Mouse (Mus musculus): ENCODE data around the gene Slc6a2. TPM values are rescaled to one million over a fixed set of nuclear protein-coding genes. Genes with fewer than 3 reads are reported as not detected.

Slc6a2 gene
- 0.09 TPM in 1 of 2 replicates, not detected in the other for polyA plus RNA-seq (2011; ENCODE audit: insufficient read length, low read depth, missing spikeins)

GRCm38 (mm10) chr8:92959779-92960178 is at the start of gene Slc6a2:
TSS of gene Slc6a2 (plus strand) at chr8:92960079.
- Histone ChIP-seq H3K27ac (ENCODE audit: insufficient read depth, low read length) (no peak within 1 kb of the TSS), H3K4me3 (ENCODE audit: insufficient read depth, low read length) (no peak within 1 kb of the TSS), H3K4me1 (ENCODE audit: control insufficient read depth, insufficient read depth, low read length) (no peaks in the 10 kb centered on the region)
- no peak for TF ChIP-seq CTCF (IDR thresholded peaks at IDR 0.05; ENCODE audit: borderline replicate concordance, insufficient read depth, low read length)
- no peak for TF ChIP-seq POLR2A (IDR thresholded peaks at IDR 0.05; ENCODE audit: low read depth, low read length)

GRCm38 (mm10) chr8:92911477-92911876 is 48.4 kb upstream of the Slc6a2 start:
- H3K27ac ChIP-seq (ENCODE audit: insufficient read depth, low read length) = no peak overlapping the region
- no peak overlapping the region for H3K4me3 ChIP-seq (ENCODE audit: insufficient read depth, low read length)
- TF ChIP-seq CTCF (IDR thresholded peaks at IDR 0.05; ENCODE audit: borderline replicate concordance, insufficient read depth, low read length) (no peak), POLR2A (IDR thresholded peaks at IDR 0.05; ENCODE audit: low read depth, low read length) (no peak)
- no peaks in the 10 kb centered on the region for H3K4me1 ChIP-seq (ENCODE audit: control insufficient read depth, insufficient read depth, low read length)

GRCm38 (mm10) chr8:92913396-92913795 is 46.5 kb upstream of the Slc6a2 start:
- Histone ChIP-seq H3K27ac (ENCODE audit: insufficient read depth, low read length) (no peak overlapping the region), H3K4me3 (ENCODE audit: insufficient read depth, low read length) (no peak overlapping the region), H3K4me1 (ENCODE audit: control insufficient read depth, insufficient read depth, low read length) (no peaks in the 10 kb centered on the region)
- TF ChIP-seq POLR2A (IDR thresholded peaks at IDR 0.05; ENCODE audit: low read depth, low read length) (no peak), CTCF (IDR thresholded peaks at IDR 0.05; ENCODE audit: borderline replicate concordance, insufficient read depth, low read length) (no peak)

- Histone ChIP-seq H3K4me1 (ENCODE audit: control insufficient read depth, insufficient read depth, low read length) (no peaks in the 10 kb centered on the region), H3K4me3 (ENCODE audit: insufficient read depth, low read length) (no peak overlapping the region), H3K27ac (ENCODE audit: insufficient read depth, low read length) (no peak overlapping the region)
- TF ChIP-seq CTCF (IDR thresholded peaks at IDR 0.05; ENCODE audit: borderline replicate concordance, insufficient read depth, low read length) (no peak), POLR2A (IDR thresholded peaks at IDR 0.05; ENCODE audit: low read depth, low read length) (no peak)
These were observed 43.8 kb upstream of the Slc6a2 start for GRCm38 (mm10) chr8:92916082-92916481.

- no peak overlapping the region for H3K27ac ChIP-seq (ENCODE audit: insufficient read depth, low read length)
- no peak overlapping the region for H3K4me3 ChIP-seq (ENCODE audit: insufficient read depth, low read length)
- TF ChIP-seq CTCF (IDR thresholded peaks at IDR 0.05; ENCODE audit: borderline replicate concordance, insufficient read depth, low read length) (no peak), POLR2A (IDR thresholded peaks at IDR 0.05; ENCODE audit: low read depth, low read length) (no peak)
- no peaks in the 10 kb centered on the region for H3K4me1 ChIP-seq (ENCODE audit: control insufficient read depth, insufficient read depth, low read length)
These were observed 38.1 kb upstream of the Slc6a2 start for GRCm38 (mm10) chr8:92921768-92922167.

- TF ChIP-seq CTCF (IDR thresholded peaks at IDR 0.05; ENCODE audit: borderline replicate concordance, insufficient read depth, low read length) = no peak
- no peak for TF ChIP-seq POLR2A (IDR thresholded peaks at IDR 0.05; ENCODE audit: low read depth, low read length)
- Histone ChIP-seq H3K4me3 (ENCODE audit: insufficient read depth, low read length) (no peak overlapping the region), H3K4me1 (ENCODE audit: control insufficient read depth, insufficient read depth, low read length) (no peaks in the 10 kb centered on the region), H3K27ac (ENCODE audit: insufficient read depth, low read length) (no peak overlapping the region)
These were observed 30.9 kb upstream of the Slc6a2 start for GRCm38 (mm10) chr8:92928986-92929385.

GRCm38 (mm10) chr8:92938056-92938455 is 21.8 kb upstream of the Slc6a2 start:
- Histone ChIP-seq H3K4me1 (ENCODE audit: control insufficient read depth, insufficient read depth, low read length) (peaks cover 4% of the 10 kb centered on the region; the same call in 1 of the 2 replicates), H3K27ac (ENCODE audit: insufficient read depth, low read length) (no peak overlapping the region), H3K4me3 (ENCODE audit: insufficient read depth, low read length) (no peak overlapping the region)
- TF ChIP-seq CTCF (IDR thresholded peaks at IDR 0.05; ENCODE audit: borderline replicate concordance, insufficient read depth, low read length) (no peak), POLR2A (IDR thresholded peaks at IDR 0.05; ENCODE audit: low read depth, low read length) (no peak)

- Histone ChIP-seq H3K4me1 (ENCODE audit: control insufficient read depth, insufficient read depth, low read length) (no peaks in the 10 kb centered on the region), H3K4me3 (ENCODE audit: insufficient read depth, low read length) (no peak overlapping the region), H3K27ac (ENCODE audit: insufficient read depth, low read length) (no peak overlapping the region)
- TF ChIP-seq POLR2A (IDR thresholded peaks at IDR 0.05; ENCODE audit: low read depth, low read length) = no peak
- TF ChIP-seq CTCF (IDR thresholded peaks at IDR 0.05; ENCODE audit: borderline replicate concordance, insufficient read depth, low read length) = no peak
These were observed 10.8 kb upstream of the Slc6a2 start for GRCm38 (mm10) chr8:92949071-92949470.

- Histone ChIP-seq H3K27ac (ENCODE audit: insufficient read depth, low read length) (no peak overlapping the region), H3K4me1 (ENCODE audit: control insufficient read depth, insufficient read depth, low read length) (no peaks in the 10 kb centered on the region), H3K4me3 (ENCODE audit: insufficient read depth, low read length) (no peak overlapping the region)
- TF ChIP-seq CTCF (IDR thresholded peaks at IDR 0.05; ENCODE audit: borderline replicate concordance, insufficient read depth, low read length) (no peak), POLR2A (IDR thresholded peaks at IDR 0.05; ENCODE audit: low read depth, low read length) (no peak)
These were observed 9.1 kb upstream of the Slc6a2 start for GRCm38 (mm10) chr8:92950639-92951371.

GRCm38 (mm10) chr8:92954044-92954443 is 5.8 kb upstream of the Slc6a2 start:
- no peaks in the 10 kb centered on the region for H3K4me1 ChIP-seq (ENCODE audit: control insufficient read depth, insufficient read depth, low read length)
- TF ChIP-seq POLR2A (IDR thresholded peaks at IDR 0.05; ENCODE audit: low read depth, low read length) = no peak
- TF ChIP-seq CTCF (IDR thresholded peaks at IDR 0.05; ENCODE audit: borderline replicate concordance, insufficient read depth, low read length) = no peak
- no peak overlapping the region for H3K27ac ChIP-seq (ENCODE audit: insufficient read depth, low read length)
- no peak overlapping the region for H3K4me3 ChIP-seq (ENCODE audit: insufficient read depth, low read length)

Data from embryonic fibroblast, embryonic 13.5 days (primary cell).